ENCODE assay signal across 26 mouse cellular contexts in the genomic region with DNA sequence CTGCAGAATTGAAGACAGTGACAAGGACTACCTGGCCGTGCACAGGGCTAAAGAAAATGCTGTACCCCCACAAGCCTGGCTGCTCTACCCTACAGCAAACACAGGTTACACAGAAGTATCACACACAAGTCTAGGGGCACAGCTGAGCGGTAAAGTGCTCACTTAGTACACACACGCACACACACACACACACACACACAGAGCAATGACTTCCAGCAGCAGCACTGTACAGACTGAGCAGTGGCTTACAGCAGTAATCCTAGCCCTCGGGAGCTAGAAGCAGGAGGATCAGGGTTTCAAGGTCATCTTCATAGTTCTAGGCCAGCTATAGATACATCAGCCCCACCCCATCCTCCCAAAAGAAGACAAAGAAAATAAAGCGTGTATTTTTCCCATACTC. TPM values are rescaled to one million over a fixed set of nuclear protein-coding genes. Genes with fewer than 3 reads are reported as not detected.
DNase-seq lines count a peak whose midpoint lies in the region; ATAC-seq and TF ChIP-seq lines count a peak whose summit lies in the region.
"Had no signal": no experiment of that assay in that cellular context is flagged by ENCODE, and none has a peak within 500 bp of the region (broad histone marks: within the 10 kb centered on the region; RNA-seq: fewer than 3 reads in every experiment).

No protein-coding gene starts in this region.

- peaks cover 84% of the 10 kb centered on the region for H3K4me1 ChIP-seq in heart, embryonic 10.5 days
- peaks cover 99% of the 10 kb centered on the region for H3K4me1 ChIP-seq in hindbrain, embryonic 13.5 days (replicated peaks)
- peaks cover 28% of the 10 kb centered on the region for H3K4me1 ChIP-seq in hindbrain, postnatal 0 days (ENCODE audit: insufficient read depth, low read length)
- peaks cover 99% of the 10 kb centered on the region for H3K4me1 ChIP-seq in midbrain, embryonic 13.5 days (replicated peaks)
- H3K4me1 ChIP-seq in midbrain, embryonic 11.5 days (ENCODE audit: control insufficient read depth, insufficient read depth, low read length) = peaks cover 31% of the 10 kb centered on the region
- H3K4me1 ChIP-seq in midbrain, postnatal 0 days (ENCODE audit: insufficient read depth, low read length) = peaks cover 29% of the 10 kb centered on the region

- WGBS in heart, embryonic 10.5 days = 66% methylated on average over 5 of the region's 5 CpGs
- 60% methylated on average over 5 of the region's 5 CpGs for WGBS in hindbrain, embryonic 13.5 days
- 62% methylated on average over 5 of the region's 5 CpGs for WGBS in hindbrain, postnatal 0 days
- 64% methylated on average over 5 of the region's 5 CpGs for WGBS in midbrain, embryonic 13.5 days
- 77% methylated on average over 5 of the region's 5 CpGs for WGBS in midbrain, embryonic 11.5 days
- 55% methylated on average over 5 of the region's 5 CpGs for WGBS in midbrain, postnatal 0 days

- peaks cover 98% of the 10 kb centered on the region for H3K27me3 ChIP-seq in heart, embryonic 10.5 days (ENCODE audit: insufficient read depth, poor library complexity, severe bottlenecking)
- H3K27me3 ChIP-seq in hindbrain, embryonic 13.5 days = peaks cover 86% of the 10 kb centered on the region
- H3K27me3 ChIP-seq in hindbrain, postnatal 0 days (ENCODE audit: insufficient read depth, low read length) = peaks cover 3% of the 10 kb centered on the region; the same call in 1 of the 2 replicates
- H3K27me3 ChIP-seq in midbrain, embryonic 13.5 days = peaks cover 59% of the 10 kb centered on the region
- peaks cover 31% of the 10 kb centered on the region for H3K27me3 ChIP-seq in midbrain, embryonic 11.5 days (ENCODE audit: control insufficient read depth, insufficient read depth, low read length)
- H3K27me3 ChIP-seq in midbrain, postnatal 0 days (ENCODE audit: insufficient read depth, low read length) = no peaks in the 10 kb centered on the region
- H3K27me3 ChIP-seq: CH12.LX had no signal

- H3K27ac ChIP-seq in heart, embryonic 10.5 days = peak overlapping the region; percentile 26; the same call in 1 of the 2 replicates
- H3K27ac ChIP-seq in hindbrain, embryonic 13.5 days = no peak overlapping the region
- no peak overlapping the region for H3K27ac ChIP-seq in hindbrain, postnatal 0 days
- H3K27ac ChIP-seq in midbrain, embryonic 13.5 days = no peak overlapping the region
- H3K27ac ChIP-seq in midbrain, embryonic 11.5 days (ENCODE audit: low read depth, low read length) = no peak overlapping the region
- no peak overlapping the region for H3K27ac ChIP-seq in midbrain, postnatal 0 days (ENCODE audit: low read depth, low read length)
- H3K27ac ChIP-seq: hindbrain, embryonic 15.5 days had no signal

- H3K36me3 ChIP-seq in heart, embryonic 10.5 days = no peaks in the 10 kb centered on the region
- 0 out of 2 replicates have a peak, but pooled peaks cover 5% of the 10 kb centered on the region for H3K36me3 ChIP-seq in hindbrain, embryonic 13.5 days
- no peaks in the 10 kb centered on the region for H3K36me3 ChIP-seq in hindbrain, postnatal 0 days (ENCODE audit: insufficient read depth, low read length)
- no peaks in the 10 kb centered on the region for H3K36me3 ChIP-seq in midbrain, embryonic 13.5 days
- H3K36me3 ChIP-seq in midbrain, embryonic 11.5 days (ENCODE audit: control insufficient read depth, insufficient read depth, low read length) = no peaks in the 10 kb centered on the region
- H3K36me3 ChIP-seq in midbrain, postnatal 0 days (ENCODE audit: insufficient read depth, low read length) = no peaks in the 10 kb centered on the region
- H3K36me3 ChIP-seq: forebrain, embryonic 10.5 days; G1E; hindbrain, embryonic 10.5 days; hindbrain, embryonic 15.5 days had no signal

- DNase-seq in heart, embryonic 10.5 days (ENCODE audit: low spot score) = no peak
- DNase-seq in heart, adult 9 months (ENCODE audit: low spot score in 2 of 2) = no peak
- no peak for DNase-seq in hindbrain, postnatal 0 days (ENCODE audit: low spot score)
- DNase-seq in midbrain, embryonic 11.5 days (ENCODE audit: low spot score, missing footprints) = no peak
- DNase-seq in midbrain, postnatal 0 days (ENCODE audit: low spot score) = no peak
- DNase-seq in layer of hippocampus, postnatal 25 days (ENCODE audit: extremely low spot score in 1 of 2, low spot score in 1 of 2) = no peak
- DNase-seq: adrenal gland, postnatal 10 days; adrenal gland, postnatal 36 days; B cell, adult 2 months; cerebellum, adult 18-20 months; cerebellum, adult 9-10 months; cerebellum, postnatal 14 days; gastrocnemius, postnatal 25 days; heart, adult 18-20 months had no signal

- peak overlapping the region; percentile 19; the same call in 1 of the 2 replicates for H3K9ac ChIP-seq in hindbrain, embryonic 13.5 days
- H3K9ac ChIP-seq in hindbrain, postnatal 0 days (replicated peaks; ENCODE audit: low read length) = no peak overlapping the region
- 0 out of 2 replicates have a peak overlapping the region, but pooled peaks have one; percentile 14 for H3K9ac ChIP-seq in midbrain, embryonic 13.5 days (replicated peaks)
- no peak overlapping the region for H3K9ac ChIP-seq in midbrain, embryonic 11.5 days (ENCODE audit: low read length)
- H3K9ac ChIP-seq in midbrain, postnatal 0 days (replicated peaks; ENCODE audit: low read length, poor library complexity, severe bottlenecking) = peak overlapping the region; percentile 42; the same call in 1 of the 2 replicates
- H3K9ac ChIP-seq: forebrain, embryonic 13.5 days; hindbrain, embryonic 15.5 days had no signal

- no peaks in the 10 kb centered on the region for H3K9me3 ChIP-seq in heart, embryonic 10.5 days
- H3K9me3 ChIP-seq in hindbrain, embryonic 13.5 days = no peaks in the 10 kb centered on the region
- H3K9me3 ChIP-seq in hindbrain, postnatal 0 days (ENCODE audit: low read length) = no peaks in the 10 kb centered on the region
- no peaks in the 10 kb centered on the region for H3K9me3 ChIP-seq in midbrain, embryonic 13.5 days
- no peaks in the 10 kb centered on the region for H3K9me3 ChIP-seq in midbrain, embryonic 11.5 days (ENCODE audit: control insufficient read depth, low read length)
- H3K9me3 ChIP-seq in midbrain, postnatal 0 days (ENCODE audit: low read length) = no peaks in the 10 kb centered on the region
- H3K9me3 ChIP-seq: forebrain, embryonic 10.5 days; forebrain, embryonic 13.5 days; G1E; hindbrain, embryonic 10.5 days; hindbrain, embryonic 15.5 days had no signal

- no peak for ATAC-seq in hindbrain, embryonic 13.5 days (ENCODE audit: low FRiP score)
- no peak for ATAC-seq in hindbrain, postnatal 0 days
- no peak for ATAC-seq in midbrain, embryonic 13.5 days
- ATAC-seq in midbrain, embryonic 11.5 days (ENCODE audit: low FRiP score) = no peak
- ATAC-seq in midbrain, postnatal 0 days (ENCODE audit: low FRiP score) = no peak
- ATAC-seq: forebrain, embryonic 13.5 days; inflammation-experienced regulatory T-cells, adult 6 months; intestine, embryonic 16.5 days; Patski had no signal

- TF ChIP-seq CTCF in hindbrain, postnatal 0 days (IDR thresholded peaks at IDR 0.05; ENCODE audit: low read depth) = no peak
- TF ChIP-seq CTCF in midbrain, postnatal 0 days (IDR thresholded peaks at IDR 0.05) = no peak

- no peak overlapping the region for H3K4me2 ChIP-seq in hindbrain, embryonic 13.5 days
- no peak overlapping the region for H3K4me2 ChIP-seq in hindbrain, postnatal 0 days (ENCODE audit: low read depth, low read length)
- no peak overlapping the region for H3K4me2 ChIP-seq in midbrain, embryonic 13.5 days (replicated peaks)
- H3K4me2 ChIP-seq in midbrain, embryonic 11.5 days = no peak overlapping the region
- H3K4me2 ChIP-seq in midbrain, postnatal 0 days (ENCODE audit: low read depth, low read length, poor library complexity, severe bottlenecking) = no peak overlapping the region
- H3K4me2 ChIP-seq: forebrain, embryonic 13.5 days; heart, embryonic 11.5 days; hindbrain, embryonic 15.5 days had no signal

- H3K4me3 ChIP-seq in heart, embryonic 10.5 days = no peak overlapping the region
- H3K4me3 ChIP-seq in hindbrain, embryonic 13.5 days = no peak overlapping the region
- no peak overlapping the region for H3K4me3 ChIP-seq in hindbrain, postnatal 0 days (ENCODE audit: low read length)
- no peak overlapping the region for H3K4me3 ChIP-seq in midbrain, embryonic 13.5 days (replicated peaks)
- H3K4me3 ChIP-seq in midbrain, embryonic 11.5 days (ENCODE audit: low read depth, low read length) = no peak overlapping the region
- H3K4me3 ChIP-seq in midbrain, postnatal 0 days (ENCODE audit: low read depth, low read length) = no peak overlapping the region
- H3K4me3 ChIP-seq: forebrain, embryonic 10.5 days; forebrain, embryonic 13.5 days; hindbrain, embryonic 10.5 days; hindbrain, embryonic 15.5 days had no signal

RNA-seq across cellular contexts. Expression of a gene that starts 33.6 kb away (rescaled TPM):
- polyA plus RNA-seq in heart, embryonic 10.5 days (2016; fragmentation: Nextera tagmentation; extraction: Ambion mirVana) = 4.0 and 6.0 TPM in 2 replicates
- polyA plus RNA-seq in hindbrain, embryonic 13.5 days (2015; fragmentation: Nextera tagmentation; extraction: Ambion mirVana) = 11.8 and 12.6 TPM in 2 replicates
- total RNA-seq in hindbrain, postnatal 0 days (2014; rRNA removed) = 89.2 and 98.3 TPM in 2 replicates
- polyA plus RNA-seq in hindbrain, postnatal 0 days (2015; fragmentation: Nextera tagmentation; extraction: Ambion mirVana) = 8.6 and 8.8 TPM in 2 replicates
- polyA plus RNA-seq in midbrain, embryonic 13.5 days (2015; fragmentation: Nextera tagmentation; extraction: Ambion mirVana) = 15.6 and 16.0 TPM in 2 replicates
- polyA plus RNA-seq in midbrain, embryonic 11.5 days (2014; fragmentation: Nextera tagmentation; extraction: Ambion mirVana) = 12.3 and 13.5 TPM in 2 replicates
- total RNA-seq in midbrain, postnatal 0 days (2014; rRNA removed) = 125 and 131 TPM in 2 replicates
- 10.6 and 11.8 TPM in 2 replicates for polyA plus RNA-seq in midbrain, postnatal 0 days (2015; fragmentation: Nextera tagmentation; extraction: Ambion mirVana)
- 100 to 1,000 TPM; 213 TPM for total RNA-seq in layer of hippocampus, postnatal 25 days (2021)

Comparison
In these comparisons a context has a peak if more than half of its experiments do, and no peak if none do; other contexts are left out.
1. H3K9ac ChIP-seq: peak in hindbrain, embryonic 13.5 days (single experiment), midbrain, embryonic 13.5 days (single experiment) and midbrain, postnatal 0 days (single experiment); none in hindbrain, postnatal 0 days (single experiment) and midbrain, embryonic 11.5 days (single experiment).